Mouse (Mus musculus): ENCODE results near the gene Fam187a. TPM values are rescaled to one million over a fixed set of nuclear protein-coding genes. Genes with fewer than 3 reads are reported as not detected.

Gene Fam187a
- total RNA-seq, 2 experiments from 2014 or later: 0.42 TPM; not detected in 1

GRCm38 (mm10) chr11:102893015-102893651 lies 8.2 kb downstream of the Fam187a start:
- DNase-seq (ENCODE audit: low spot score in 2 of 2): peak; percentile 24 to 35

DNA sequence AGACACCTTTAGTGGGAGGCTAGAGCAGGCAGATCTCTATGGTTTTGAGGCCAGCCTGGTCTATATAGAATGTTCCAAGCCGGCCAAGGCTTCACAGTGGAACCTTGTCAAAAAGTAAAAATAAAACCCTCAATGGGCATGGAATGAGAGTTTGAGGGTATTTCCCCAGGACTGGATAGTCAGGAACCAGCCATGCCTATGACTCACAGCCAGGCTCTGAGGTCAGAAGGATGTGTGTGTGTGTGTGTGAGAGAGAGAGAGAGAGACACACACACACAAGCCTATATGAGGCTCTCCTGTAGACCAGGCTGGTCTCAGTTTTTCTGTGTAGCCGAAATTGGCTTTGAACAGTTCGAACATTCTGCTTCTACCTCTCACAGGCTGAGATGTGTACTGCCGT lies 9.7 kb downstream of the Fam187a start:
- no peak for DNase-seq (ENCODE audit: low spot score in 2 of 2)

- no peak for DNase-seq (ENCODE audit: low spot score in 2 of 2)
These were observed 10.8 kb downstream of the Fam187a start for GRCm38 (mm10) chr11:102895779-102896178.

DNA sequence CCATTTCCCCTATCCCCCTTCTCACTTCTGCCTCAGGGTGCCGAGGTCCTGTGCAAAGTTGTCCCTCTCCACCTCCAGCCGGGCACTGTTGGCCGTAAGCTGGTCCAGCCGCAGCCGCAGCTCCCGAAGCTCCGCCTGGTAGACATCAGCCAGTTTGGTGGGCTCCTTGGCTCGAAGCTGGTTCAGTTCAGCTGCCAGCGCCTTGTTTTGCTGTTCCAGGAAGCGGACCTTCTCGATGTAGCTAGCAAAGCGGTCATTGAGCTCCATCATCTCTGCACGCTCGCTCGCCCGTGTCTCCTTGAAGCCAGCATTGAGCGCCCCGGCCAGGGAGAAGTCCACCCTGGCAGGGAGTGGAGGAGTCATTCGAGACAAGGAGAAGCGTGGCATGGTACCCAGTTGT lies 11.7 kb downstream of the Fam187a start:
- DNase-seq (ENCODE audit: low spot score in 2 of 2): no peak

GRCm38 (mm10) chr11:102898408-102898807 lies 13.4 kb downstream of the Fam187a start:
- no peak for DNase-seq (ENCODE audit: low spot score in 2 of 2)

DNA sequence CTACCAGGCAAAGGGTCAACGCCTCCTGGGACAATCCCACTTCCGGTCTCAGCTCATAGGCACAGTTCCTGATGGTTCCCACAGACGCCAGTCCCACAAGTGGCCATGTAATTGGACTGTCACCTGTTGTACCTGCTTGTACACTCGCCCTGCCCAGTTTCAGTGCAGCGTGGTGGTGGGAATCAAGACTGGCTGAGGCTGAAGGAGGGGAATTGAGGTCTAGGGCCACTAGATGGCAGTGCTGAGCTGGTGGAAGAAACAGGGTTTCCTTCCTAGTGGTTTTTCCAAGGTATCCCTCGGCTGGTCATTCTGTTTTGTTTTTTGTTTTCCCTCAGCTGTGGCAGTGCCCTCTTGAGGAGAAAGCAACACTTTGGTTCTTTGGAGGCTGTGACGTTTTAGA lies 15.8 kb downstream of the Fam187a start, which contains the start of gene Gfap:
TSS of gene Gfap (minus strand) at position 150 of the 400 bp plus-strand sequence.
- DNase-seq (ENCODE audit: low spot score in 2 of 2): peak; percentile 72 to 86

GRCm38 (mm10) chr11:102901199-102901598 lies 16.2 kb downstream of the Fam187a start:
- DNase-seq (ENCODE audit: low spot score in 2 of 2): no peak

DNA sequence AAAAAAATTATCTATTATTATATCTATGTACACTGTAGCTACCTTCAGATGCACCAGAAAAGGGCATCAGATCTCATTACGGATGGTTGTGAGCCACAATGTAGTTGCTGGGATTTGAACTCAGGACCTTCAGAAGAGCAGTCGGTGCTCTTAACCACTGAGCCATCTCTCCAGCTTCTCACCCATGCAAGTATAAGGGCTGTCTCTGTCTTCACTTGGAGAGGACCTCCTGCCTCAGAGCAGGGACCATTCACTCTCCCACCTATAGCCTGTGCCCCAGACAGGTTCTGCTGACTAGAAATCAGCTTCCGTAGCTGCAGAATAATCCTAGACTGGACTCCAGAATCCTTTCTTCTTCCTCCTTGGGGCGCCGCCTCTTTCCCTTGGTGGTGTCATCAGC lies 17.1 kb downstream of the Fam187a start:
- DNase-seq (ENCODE audit: low spot score in 2 of 2): no peak

GRCm38 (mm10) chr11:102903654-102904053 lies 18.7 kb downstream of the Fam187a start:
- DNase-seq (ENCODE audit: low spot score in 2 of 2): no peak

- DNase-seq (ENCODE audit: low spot score in 2 of 2): no peak
These were observed 26.4 kb downstream of the Fam187a start for GRCm38 (mm10) chr11:102911376-102911775.

GRCm38 (mm10) chr11:102915380-102915779 lies 30.4 kb downstream of the Fam187a start:
- no peak for DNase-seq (ENCODE audit: low spot score in 2 of 2)

DNA sequence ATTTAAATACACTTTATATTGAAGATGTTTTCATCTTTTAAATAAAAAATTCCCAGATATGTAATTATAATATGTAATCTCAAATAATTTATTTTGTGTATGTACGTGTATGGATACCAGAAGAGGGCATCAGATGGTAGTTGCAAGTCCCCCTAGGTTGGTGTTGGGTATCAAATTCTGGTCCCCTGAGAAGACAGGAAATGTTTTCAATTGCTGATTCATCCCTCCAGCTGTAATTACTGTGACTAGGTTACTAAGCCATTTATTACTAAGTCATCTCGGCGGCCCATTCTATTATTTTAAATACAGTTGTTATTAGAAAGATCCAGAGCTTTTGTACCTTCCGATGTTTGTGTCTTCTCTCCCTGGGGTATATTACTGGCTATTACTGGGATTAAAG lies 33.1 kb downstream of the Fam187a start:
- DNase-seq (ENCODE audit: low spot score in 2 of 2): no peak

DNA sequence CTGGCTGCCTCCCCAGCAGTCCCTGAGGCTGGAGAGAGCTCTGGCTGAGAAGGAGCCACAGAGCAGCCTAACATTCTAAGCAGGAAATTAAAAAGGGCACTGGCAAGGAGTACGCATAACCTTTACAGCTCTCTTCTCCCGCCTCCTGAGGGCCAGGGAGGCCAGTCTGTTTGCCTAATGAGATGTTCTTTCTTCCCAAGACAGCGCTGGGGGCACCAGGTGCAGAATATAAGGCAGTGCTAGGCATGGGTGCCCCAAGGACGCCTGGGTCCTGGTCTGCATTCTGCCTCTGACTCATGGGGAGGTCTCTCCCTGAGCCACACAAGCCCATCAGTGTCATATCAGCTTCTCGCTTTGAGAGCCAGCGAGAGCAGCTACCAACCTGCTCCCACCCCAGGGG lies 36.5 kb downstream of the Fam187a start:
- no peak for DNase-seq (ENCODE audit: low spot score in 2 of 2)

- peak; percentile 90 to 94 for DNase-seq (ENCODE audit: low spot score in 2 of 2)
These were observed 39.8 kb downstream of the Fam187a start, which contains the start of gene Kif18b for GRCm38 (mm10) chr11:102924557-102925350. Gene Kif18b (minus strand): TSS chr11:102925124.

DNA sequence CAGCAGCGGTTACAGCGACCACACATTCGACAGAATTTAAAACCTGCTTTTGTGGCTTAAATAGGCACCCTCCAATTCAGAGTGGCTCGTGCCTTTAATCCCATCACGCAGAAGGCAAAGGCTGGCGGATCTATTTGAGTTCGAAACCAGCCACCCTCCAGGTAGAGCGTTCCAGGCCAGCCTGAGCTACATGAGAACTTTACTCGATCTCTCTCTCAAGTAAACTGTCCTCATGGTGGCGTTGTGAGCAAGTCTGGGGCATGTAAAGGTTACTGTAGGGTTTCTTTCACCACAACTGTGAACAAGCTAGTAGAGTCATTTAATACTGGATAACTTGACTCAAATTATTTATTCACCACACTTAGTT lies 40.4 kb downstream of the Fam187a start:
- no peak for DNase-seq (ENCODE audit: low spot score in 2 of 2)

DNA sequence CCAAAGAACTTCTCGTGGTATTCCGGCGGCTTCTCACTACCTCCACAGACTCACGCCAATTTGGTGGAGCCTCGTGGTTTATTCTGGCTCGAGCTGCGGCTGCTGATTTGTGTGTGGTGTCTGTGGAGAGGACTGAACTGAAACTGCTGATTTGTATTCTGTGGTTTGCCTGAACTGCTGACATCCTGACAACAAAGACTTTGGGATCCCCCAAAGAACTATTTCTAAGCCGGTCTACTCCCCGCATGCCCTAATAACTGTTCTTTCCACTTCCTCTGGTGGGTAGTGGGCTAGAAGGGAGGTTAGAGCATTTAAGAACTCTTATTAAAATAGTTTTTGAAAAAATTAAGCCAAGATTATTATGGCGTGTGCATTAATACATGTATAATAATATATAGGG lies 45.7 kb downstream of the Fam187a start:
- DNase-seq (ENCODE audit: low spot score in 2 of 2): no peak

DNA sequence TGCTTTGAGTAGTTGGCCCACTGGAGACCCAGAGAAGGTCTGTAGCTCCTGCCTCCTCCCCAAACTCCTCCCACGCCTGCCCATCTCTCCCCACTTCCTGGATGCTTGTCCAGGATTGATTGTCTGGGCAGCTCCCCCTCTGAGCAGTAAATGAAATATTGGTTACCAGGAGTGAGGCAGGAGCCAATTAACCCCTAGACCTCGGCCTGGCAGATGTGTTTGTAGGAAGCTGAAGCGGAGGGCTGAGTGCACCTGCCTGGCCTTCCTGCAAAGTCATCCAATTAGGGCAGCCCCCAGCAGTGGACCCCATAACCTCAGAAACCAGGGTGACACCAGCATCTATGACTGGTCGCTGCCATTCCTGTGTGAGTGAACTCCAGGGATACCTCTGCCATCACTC lies 51.3 kb downstream of the Fam187a start:
- no peak for DNase-seq (ENCODE audit: low spot score in 2 of 2)

Other genes with a start within 250 kb of the Fam187a start
- not detected for gene Meioc, start 221.5 kb upstream of the Fam187a start, total RNA-seq (2021)
- 10 to 100 TPM; 26.1 to 29.0 TPM for gene Ccdc43, start 187.4 kb upstream of the Fam187a start, total RNA-seq (2021)
- 100 to 1,000 TPM; 125 to 129 TPM for gene Adam11, start 123.7 kb upstream of the Fam187a start, total RNA-seq (2021)
- 1 to 10 TPM; 3.2 to 4.8 TPM for gene Gjc1, start 65.5 kb upstream of the Fam187a start, total RNA-seq (2021)
- gene Higd1b, start 49.3 kb upstream of the Fam187a start, total RNA-seq (2021): 1 to 10 TPM; 2.0 to 7.4 TPM
- gene Eftud2, start 4.2 kb upstream of the Fam187a start, total RNA-seq (2021): 100 to 1,000 TPM; 118 to 122 TPM
- gene Ccdc103, start 4.0 kb upstream of the Fam187a start, total RNA-seq (2021): 1 to 10 TPM; 1.4 TPM
- 100 to 1,000 TPM; 137 to 174 TPM for gene Gfap, start 15.7 kb downstream of the Fam187a start, total RNA-seq (2021)
- under 1 TPM in 1 of 2 experiments, not detected in 1; 0.46 TPM for gene Kif18b, start 40.0 kb downstream of the Fam187a start, total RNA-seq (2021)
- 10 to 100 TPM; 12.3 to 15.7 TPM for gene C1ql1, start 61.5 kb downstream of the Fam187a start, total RNA-seq (2021)
- gene Nmt1, start 143.0 kb downstream of the Fam187a start, total RNA-seq (2021): 100 to 1,000 TPM; 130 to 131 TPM
- gene Dcakd, start 143.2 kb downstream of the Fam187a start, total RNA-seq (2021): 10 to 100 TPM; 44.4 to 44.6 TPM
- gene Plcd3, start 216.5 kb downstream of the Fam187a start, total RNA-seq (2021): 10 to 100 TPM; 20.4 to 21.7 TPM
- 10 to 100 TPM; 85.2 to 90.4 TPM for gene Acbd4, start 216.5 kb downstream of the Fam187a start, total RNA-seq (2021)
- 10 to 100 TPM; 42.6 to 52.8 TPM for gene Hexim1, start 231.1 kb downstream of the Fam187a start, total RNA-seq (2021)
- 10 to 100 TPM; 16.1 to 16.2 TPM for gene Hexim2, start 247.3 kb downstream of the Fam187a start, total RNA-seq (2021)

All from left cerebral cortex, adult 18-20 months (tissue).